Mouse (Mus musculus) liver, embryonic 15.5 days (tissue): ENCODE results near the gene Fkbp5. TPM values are rescaled to one million over a fixed set of nuclear protein-coding genes. Genes with fewer than 3 reads are reported as not detected.

Source experiments
- ATAC-seq: fragments of 200-750 bp; cut with Nextera tagmentation; 2 replicates; pipeline ENCODE4 v1.8.0; 2017; ENCODE audit warnings: moderate number of reproducible peaks, mild to moderate bottlenecking, moderate library complexity; ENCODE audit not compliant: insufficient read depth
- H3K27ac ChIP-seq: fragments of 300-500 bp; sonication (generic); replicated peaks from 2 replicates; pipeline ENCODE4 v1.5.1; 2015; ENCODE audit warnings: mild to moderate bottlenecking, inconsistent platforms
- H3K27me3 ChIP-seq: fragments of 300-500 bp; sonication (generic); 2 replicates; pipeline ENCODE4 v1.6.1; 2015; ENCODE audit warnings: mild to moderate bottlenecking, inconsistent platforms
- H3K36me3 ChIP-seq: fragments of 300-500 bp; sonication (generic); replicated peaks from 2 replicates; pipeline ENCODE4 v1.6.1; 2015; ENCODE audit warnings: moderate library complexity, mild to moderate bottlenecking, inconsistent platforms
- H3K4me1 ChIP-seq: fragments of 300-500 bp; sonication (generic); replicated peaks from 2 replicates; pipeline ENCODE4 v1.6.1; 2015; ENCODE audit warnings: inconsistent platforms
- H3K4me2 ChIP-seq: fragments of 300-500 bp; sonication (generic); 2 replicates; pipeline ENCODE4 v1.6.1; 2015; ENCODE audit warnings: moderate library complexity, mild to moderate bottlenecking, inconsistent platforms
- H3K4me3 ChIP-seq: fragments of 300-500 bp; sonication (generic); replicated peaks from 2 replicates; pipeline ENCODE4 v1.5.1; 2015; ENCODE audit warnings: mild to moderate bottlenecking, inconsistent platforms
- H3K9ac ChIP-seq: fragments of 300-500 bp; sonication (generic); 2 replicates; pipeline ENCODE4 v1.6.1; 2015; ENCODE audit warnings: moderate library complexity, mild to moderate bottlenecking, inconsistent platforms
- H3K9me3 ChIP-seq: fragments of 300-500 bp; sonication (generic); replicated peaks from 2 replicates; pipeline ENCODE4 v1.6.1; 2016; ENCODE audit warnings: inconsistent platforms
- WGBS: fragments of 180-500 bp; shearing (Covaris S2); methylation state at CpG from one replicate; pipeline ENCODE4 v1.1.7; 2015; ENCODE audit warnings: mixed read lengths; ENCODE audit not compliant: insufficient replicate concordance; 5-methylcytosine and 5-hydroxymethylcytosine counted together
- polyA plus RNA-seq: library from polyadenylated mRNA; unstranded; fragments of >200 nt; fragmentation: Nextera tagmentation; extraction: Ambion mirVana; gene quantifications from 2 replicates; pipeline ENCODE4 v1.2.1, GENCODE M21; 2015

Gene Fkbp5
- polyA plus RNA-seq, 1 experiment from 2014 or later, result 15.0 TPM

DNA sequence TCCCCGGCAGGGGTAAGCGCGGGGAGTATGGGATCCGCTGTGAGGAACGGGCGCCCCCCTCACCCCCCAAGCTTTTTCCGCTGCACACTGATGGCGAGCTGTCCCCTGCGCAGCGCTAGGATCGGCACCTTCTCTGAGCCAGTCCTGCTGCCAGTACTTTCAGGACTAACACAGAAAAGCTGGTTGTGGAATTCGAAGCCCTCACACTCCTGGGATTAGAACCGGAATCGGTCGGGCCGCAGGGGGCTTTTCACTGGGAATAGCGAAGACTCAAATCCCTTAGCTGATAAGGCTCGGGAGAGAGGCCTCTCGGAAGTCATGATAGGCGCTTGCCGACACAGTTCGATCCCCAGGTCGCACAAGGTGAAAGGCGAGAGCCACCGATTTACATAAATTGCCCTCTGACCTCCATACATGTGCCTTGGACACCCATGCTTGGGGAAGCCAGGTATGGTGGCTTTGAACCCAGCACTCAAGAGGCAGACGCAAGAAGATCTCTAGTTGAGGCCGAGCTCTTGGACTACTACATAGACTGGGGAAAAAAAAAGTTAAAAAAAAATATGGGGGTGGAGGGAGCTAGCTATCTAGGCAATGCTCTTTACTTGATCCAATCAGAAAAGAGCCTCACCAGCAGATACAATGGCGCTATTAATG is 6.2 kb upstream of the Fkbp5 start:
- no peaks in the 10 kb centered on the region for H3K36me3 ChIP-seq
- H3K4me1 ChIP-seq, result peaks cover 42% of the 10 kb centered on the region
- WGBS, result 4% methylated on average over 28 of the region's 28 CpGs
- peak overlapping the region; percentile 76 for H3K4me2 ChIP-seq
- peak overlapping the region; percentile 52 for H3K9ac ChIP-seq
- H3K27me3 ChIP-seq, result peaks cover 55% of the 10 kb centered on the region
- no peaks in the 10 kb centered on the region for H3K9me3 ChIP-seq
- peak overlapping the region; percentile 57 for H3K4me3 ChIP-seq
- H3K27ac ChIP-seq, result peak overlapping the region; percentile 80
- ATAC-seq, result peak; percentile 4; the same call in 1 of the 2 replicates

DNA sequence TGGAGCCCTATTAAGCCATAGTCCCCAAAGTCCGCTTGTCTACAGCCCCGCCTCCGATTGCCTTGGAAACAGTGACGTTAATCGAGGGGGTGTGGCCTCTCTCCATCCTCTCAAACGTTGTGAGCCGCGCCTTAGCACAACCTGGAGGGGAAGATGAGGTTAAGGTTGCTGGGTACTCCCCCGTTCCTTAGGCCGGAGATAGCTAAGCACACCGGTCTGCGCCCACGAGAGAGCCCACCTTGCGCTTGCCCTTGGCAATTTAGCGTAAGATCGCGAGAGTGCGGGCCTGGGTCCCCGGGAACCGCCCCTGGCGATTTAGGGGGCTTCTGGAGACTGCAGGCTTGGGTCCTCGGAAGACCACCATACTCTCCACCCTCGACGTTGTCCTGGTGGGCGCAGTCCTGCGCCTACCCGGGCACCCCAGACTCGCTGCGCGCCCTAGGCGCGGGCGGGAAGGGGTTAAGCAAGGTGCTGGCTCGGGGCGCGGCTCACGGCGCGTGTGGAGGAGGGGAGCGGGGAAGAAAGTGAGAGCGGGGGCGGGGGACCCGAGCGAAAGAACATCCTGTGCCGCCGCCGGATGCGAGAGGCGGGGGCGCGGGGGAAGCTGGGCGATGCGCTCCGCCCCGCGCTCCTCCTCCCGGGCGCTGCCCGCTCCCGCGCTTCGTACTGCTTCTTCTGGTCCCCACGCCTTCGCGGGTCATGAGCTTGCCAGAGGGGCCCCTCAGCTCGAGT is 5.5 kb upstream of the Fkbp5 start:
- Histone ChIP-seq H3K9me3 (no peaks in the 10 kb centered on the region), H3K36me3 (no peaks in the 10 kb centered on the region), H3K27ac (peak overlapping the region; percentile 80), H3K27me3 (peaks cover 62% of the 10 kb centered on the region), H3K4me1 (peaks cover 45% of the 10 kb centered on the region), H3K4me2 (peak overlapping the region; percentile 76), H3K4me3 (peak overlapping the region; percentile 57), H3K9ac (peak overlapping the region; percentile 52)
- ATAC-seq, result peak; percentile 64
- under 1% methylated on average over 64 of the region's 66 CpGs for WGBS

DNA sequence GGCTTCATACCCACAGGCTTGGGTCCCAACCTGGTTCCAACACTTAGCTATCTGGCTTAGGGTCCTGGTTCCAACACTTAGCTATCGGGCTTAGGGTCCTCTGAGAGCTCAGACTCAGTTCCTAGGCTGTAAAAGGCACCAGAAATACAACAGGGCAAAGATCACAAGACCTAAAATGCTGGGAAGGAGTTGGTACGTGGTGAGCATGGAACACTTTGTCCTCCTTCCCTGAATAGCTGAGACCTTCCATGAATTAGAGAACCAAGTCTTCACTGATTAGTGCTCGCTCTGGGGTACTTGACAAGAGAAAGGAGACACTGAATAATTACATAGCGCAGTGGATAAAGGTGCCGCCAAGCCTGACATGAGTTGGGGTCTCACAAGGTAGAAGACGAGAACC is 4.6 kb upstream of the Fkbp5 start:
- Histone ChIP-seq H3K9me3 (no peaks in the 10 kb centered on the region), H3K4me2 (peak overlapping the region; percentile 76), H3K4me1 (peaks cover 42% of the 10 kb centered on the region), H3K27ac (no peak overlapping the region), H3K27me3 (peaks cover 69% of the 10 kb centered on the region), H3K9ac (no peak overlapping the region), H3K4me3 (no peak overlapping the region; the same call in 1 of the 2 replicates), H3K36me3 (no peaks in the 10 kb centered on the region)
- no peak for ATAC-seq
- WGBS, result 41% methylated on average over 6 of the region's 6 CpGs

DNA sequence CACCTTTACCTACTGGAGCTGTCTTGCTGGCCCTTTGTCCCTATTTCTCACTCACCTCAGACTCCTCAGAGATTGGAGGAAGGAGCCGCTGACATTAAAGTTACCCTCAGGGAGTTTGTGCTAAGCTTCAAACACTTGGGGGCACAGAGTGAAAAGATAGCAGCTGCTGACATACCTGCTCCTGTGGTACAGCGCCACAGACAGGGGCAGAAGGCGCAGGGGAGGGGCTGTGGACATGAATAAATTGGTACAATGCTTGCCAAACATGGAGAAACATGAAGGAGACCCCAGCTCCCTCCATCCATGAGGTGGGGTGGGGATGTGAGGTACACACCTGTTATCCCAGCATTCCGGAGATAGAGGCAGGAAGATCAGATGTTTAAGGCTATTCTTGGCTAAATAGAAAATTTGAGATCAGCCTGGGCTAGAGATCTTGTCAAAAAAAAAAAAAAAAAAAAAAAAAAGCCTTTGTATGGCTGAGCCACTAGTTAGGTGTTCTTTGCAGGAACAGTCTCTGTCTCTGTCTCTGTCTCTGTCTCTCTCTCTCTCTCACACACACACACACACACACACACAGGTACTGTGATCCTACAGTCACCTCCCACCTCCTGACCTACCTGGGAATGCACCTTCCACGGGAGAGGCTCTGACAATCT is 3.9 kb upstream of the Fkbp5 start:
- H3K4me1 ChIP-seq, result peaks cover 40% of the 10 kb centered on the region
- WGBS, result 56% methylated on average over 5 of the region's 5 CpGs

DNA sequence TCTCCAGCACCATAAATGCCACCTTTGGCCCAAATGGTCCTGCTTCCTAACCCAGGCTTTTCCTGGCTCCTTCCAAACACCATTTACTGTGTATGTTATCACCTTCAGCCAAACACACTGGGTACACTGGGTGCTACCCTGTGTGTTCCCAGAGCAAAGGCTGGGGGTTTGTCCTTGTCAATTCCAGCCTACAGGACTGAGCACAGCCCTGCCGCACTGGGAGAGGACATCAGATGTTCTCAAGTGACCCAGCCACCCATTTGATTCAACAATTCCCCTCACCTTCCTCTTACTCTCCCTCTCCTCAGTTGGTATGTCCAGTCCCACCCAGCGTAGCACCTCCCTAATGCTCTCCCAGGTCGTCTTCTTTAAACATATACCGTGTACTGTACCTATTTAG is 3.2 kb upstream of the Fkbp5 start:
- Histone ChIP-seq H3K36me3 (no peaks in the 10 kb centered on the region), H3K9ac (no peak overlapping the region), H3K4me1 (peaks cover 45% of the 10 kb centered on the region), H3K4me3 (no peak overlapping the region), H3K4me2 (no peak overlapping the region), H3K27me3 (peaks cover 81% of the 10 kb centered on the region), H3K9me3 (no peaks in the 10 kb centered on the region), H3K27ac (no peak overlapping the region)
- 58% methylated on average over 4 of the region's 4 CpGs for WGBS
- no peak for ATAC-seq

More for the DNA sequence above, 3.9 kb upstream of the Fkbp5 start:
- Histone ChIP-seq H3K9ac (no peak overlapping the region), H3K36me3 (no peaks in the 10 kb centered on the region), H3K4me2 (no peak overlapping the region), H3K9me3 (no peaks in the 10 kb centered on the region), H3K27me3 (peaks cover 75% of the 10 kb centered on the region), H3K4me3 (no peak overlapping the region), H3K27ac (no peak overlapping the region)
- no peak for ATAC-seq

DNA sequence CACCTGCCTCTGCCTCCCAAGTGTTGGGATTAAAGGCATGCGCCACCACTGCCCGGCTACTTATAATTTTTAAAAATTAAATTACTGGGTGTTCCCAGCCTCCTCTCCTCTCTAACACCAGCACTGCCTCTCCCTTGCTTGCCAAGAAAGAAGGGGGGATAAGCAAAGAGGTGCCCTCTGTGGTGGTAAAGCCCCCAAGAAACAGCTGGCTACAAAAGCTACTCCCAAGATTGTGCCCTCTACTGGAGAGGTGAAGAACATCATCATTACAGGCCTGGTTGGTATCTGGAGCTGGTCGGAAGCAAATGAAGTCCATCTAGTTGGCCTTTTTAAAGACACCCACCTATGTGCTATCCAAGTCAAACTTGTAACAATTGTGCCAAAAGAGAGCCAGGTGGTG is 2.5 kb upstream of the Fkbp5 start:
- Histone ChIP-seq H3K9me3 (no peaks in the 10 kb centered on the region), H3K9ac (no peak overlapping the region), H3K36me3 (no peaks in the 10 kb centered on the region), H3K27me3 (peaks cover 84% of the 10 kb centered on the region), H3K4me3 (no peak overlapping the region), H3K4me1 (peaks cover 51% of the 10 kb centered on the region), H3K27ac (no peak overlapping the region), H3K4me2 (no peak overlapping the region)
- 70% methylated on average over 3 of the region's 3 CpGs for WGBS
- ATAC-seq, result no peak

DNA sequence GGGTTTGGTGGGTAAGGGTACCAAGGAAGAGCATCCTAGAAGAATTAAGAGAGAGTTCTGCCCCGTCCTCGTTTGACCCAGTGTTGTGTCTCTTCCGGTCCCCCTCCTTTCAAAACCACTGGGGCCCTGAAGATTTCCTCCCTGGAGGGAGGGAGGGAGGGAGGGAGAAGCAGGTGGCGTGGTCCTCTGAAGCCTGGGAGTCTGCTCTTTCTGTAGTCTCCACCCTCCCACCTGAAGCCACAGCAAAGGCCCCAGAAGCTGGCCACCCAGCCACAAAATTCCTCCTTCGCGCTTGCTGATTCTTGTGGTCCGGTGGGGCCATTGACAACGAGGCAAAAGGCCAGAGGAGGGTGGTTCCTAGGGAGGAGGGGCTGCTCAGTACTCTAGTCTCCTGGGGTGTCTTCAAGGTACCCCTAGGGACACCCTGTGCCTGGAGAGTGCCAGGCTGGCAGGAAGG is 1.3 kb upstream of the Fkbp5 start:
- 12% methylated on average over 8 of the region's 8 CpGs for WGBS
- H3K4me3 ChIP-seq, result peak overlapping the region; percentile 50
- peak overlapping the region; percentile 37; the same call in 1 of the 2 replicates for H3K9ac ChIP-seq
- peaks cover 72% of the 10 kb centered on the region for H3K27me3 ChIP-seq
- H3K36me3 ChIP-seq, result no peaks in the 10 kb centered on the region
- peak overlapping the region; percentile 74 for H3K27ac ChIP-seq
- no peak for ATAC-seq
- peak overlapping the region; percentile 65 for H3K4me2 ChIP-seq
- peaks cover 48% of the 10 kb centered on the region for H3K4me1 ChIP-seq
- no peaks in the 10 kb centered on the region for H3K9me3 ChIP-seq

DNA sequence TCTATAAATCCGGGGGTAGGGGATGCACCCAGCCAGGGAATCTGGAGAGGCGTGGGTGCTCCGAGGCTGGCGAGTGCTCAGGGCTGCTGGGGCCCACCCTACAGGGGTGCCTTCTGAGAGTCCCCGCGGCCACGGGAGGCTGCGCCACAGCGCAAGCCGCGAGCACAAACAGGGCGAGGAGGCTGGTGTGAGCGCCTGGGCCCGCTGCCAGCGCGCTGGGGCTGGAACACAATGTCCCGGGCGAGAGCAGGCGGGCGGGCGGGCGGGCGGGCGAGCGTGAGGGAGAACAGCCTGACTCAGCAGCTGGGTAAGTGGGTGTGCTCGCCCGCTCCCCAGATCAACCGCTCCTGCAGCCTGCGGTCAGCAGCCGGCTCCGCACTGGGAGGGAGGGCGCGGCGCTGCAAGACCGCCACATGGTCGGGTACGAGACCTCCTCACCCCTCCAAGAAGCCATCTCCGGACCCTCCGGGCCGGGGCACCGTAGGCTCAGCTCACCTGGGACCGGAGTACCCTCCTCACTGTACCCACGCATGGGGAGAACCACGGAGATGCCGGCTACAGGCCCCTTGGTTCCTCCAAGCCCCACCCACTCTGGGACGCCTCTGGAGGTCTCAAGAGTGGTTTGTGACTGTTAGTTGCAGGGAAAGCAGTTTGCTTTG is 758 bp upstream of the Fkbp5 start:
- peak overlapping the region; percentile 37; the same call in 1 of the 2 replicates for H3K9ac ChIP-seq
- 1% methylated on average over 43 of the region's 46 CpGs for WGBS
- H3K4me3 ChIP-seq, result peak overlapping the region; percentile 50
- H3K4me2 ChIP-seq, result peak overlapping the region; percentile 65
- peak; percentile 49 for ATAC-seq
- peaks cover 48% of the 10 kb centered on the region for H3K4me1 ChIP-seq
- H3K27ac ChIP-seq, result peak overlapping the region; percentile 74
- no peaks in the 10 kb centered on the region for H3K9me3 ChIP-seq
- H3K36me3 ChIP-seq, result no peaks in the 10 kb centered on the region
- H3K27me3 ChIP-seq, result peaks cover 66% of the 10 kb centered on the region

DNA sequence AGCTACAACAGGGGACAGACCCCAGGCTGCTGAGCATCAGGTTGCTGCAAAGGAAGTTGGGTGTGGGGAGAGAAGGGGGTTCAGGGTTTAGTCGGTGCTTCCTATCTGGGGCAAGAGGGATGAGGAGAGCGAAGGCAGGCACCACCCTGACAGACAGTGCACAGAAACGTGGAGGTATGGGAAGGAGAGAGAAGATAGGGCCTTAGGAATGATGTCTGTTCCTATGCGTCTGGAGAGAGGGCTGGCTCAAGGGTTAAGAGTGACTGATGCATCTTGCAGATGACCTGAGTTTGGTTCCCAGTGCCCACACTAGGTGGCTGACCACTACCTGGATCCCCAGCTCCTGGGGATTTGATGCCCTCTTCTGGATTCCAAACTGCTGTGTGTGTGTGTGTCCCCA is 446 bp downstream of the Fkbp5 start:
- peaks cover 54% of the 10 kb centered on the region for H3K27me3 ChIP-seq
- no peaks in the 10 kb centered on the region for H3K36me3 ChIP-seq
- no peak overlapping the region for H3K4me3 ChIP-seq
- ATAC-seq, result no peak
- WGBS, result 44% methylated on average over 4 of the region's 4 CpGs
- peaks cover 48% of the 10 kb centered on the region for H3K4me1 ChIP-seq
- no peaks in the 10 kb centered on the region for H3K9me3 ChIP-seq
- no peak overlapping the region for H3K27ac ChIP-seq
- no peak overlapping the region for H3K9ac ChIP-seq
- no peak overlapping the region for H3K4me2 ChIP-seq

DNA sequence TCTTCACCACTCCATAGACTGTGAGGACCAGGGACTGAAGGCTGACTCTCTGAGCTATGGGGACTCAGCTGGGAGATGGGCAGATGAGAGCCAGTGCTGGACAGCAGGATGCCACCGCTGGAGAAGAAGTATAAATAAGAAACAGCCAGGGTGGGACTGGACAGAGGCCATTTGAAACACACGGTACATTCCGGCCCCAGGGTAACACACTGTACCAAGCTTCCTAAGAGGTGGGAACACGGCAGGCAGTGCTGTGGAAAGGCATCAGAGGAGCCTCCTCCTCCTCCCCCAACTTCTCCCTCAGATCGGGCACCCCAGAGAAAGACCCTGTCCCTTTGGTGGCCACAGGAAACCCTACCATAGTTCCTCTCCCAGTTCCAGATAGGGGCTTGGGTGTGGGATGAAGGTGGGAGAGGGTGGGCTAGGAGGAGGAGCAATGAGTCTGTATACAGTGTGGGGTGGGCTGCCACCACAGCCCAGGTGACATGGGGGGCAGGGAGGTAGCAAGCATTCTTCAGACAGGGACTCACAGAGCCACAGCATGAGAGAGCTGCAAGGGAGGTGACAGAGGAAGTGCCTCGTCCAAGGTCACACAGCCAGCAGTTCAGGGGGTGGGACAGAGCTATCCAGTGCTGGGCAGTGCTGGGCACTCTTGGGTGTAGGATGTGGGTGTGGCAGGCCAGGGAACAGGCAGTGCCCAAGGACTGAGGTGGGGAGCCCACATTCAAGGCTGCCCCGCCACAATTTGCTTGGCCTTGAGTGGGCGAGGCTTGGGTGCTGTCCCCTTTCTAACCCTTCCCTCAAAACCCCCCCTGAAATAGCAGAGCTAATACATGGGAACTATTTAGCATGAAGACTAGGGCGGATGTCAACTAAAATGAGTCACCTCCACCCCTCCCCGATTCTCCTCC is 1.6 kb downstream of the Fkbp5 start:
- H3K4me3 ChIP-seq, result no peak overlapping the region
- peaks cover 50% of the 10 kb centered on the region for H3K4me1 ChIP-seq
- H3K36me3 ChIP-seq, result no peaks in the 10 kb centered on the region
- 42% methylated on average over 10 of the region's 10 CpGs for WGBS
- H3K9ac ChIP-seq, result no peak overlapping the region
- ATAC-seq, result no peak
- H3K4me2 ChIP-seq, result no peak overlapping the region
- peaks cover 48% of the 10 kb centered on the region for H3K27me3 ChIP-seq
- H3K9me3 ChIP-seq, result no peaks in the 10 kb centered on the region
- no peak overlapping the region for H3K27ac ChIP-seq
